Mouse (Mus musculus) hindbrain, embryonic 13.5 days (tissue): ENCODE results near the gene Kcnk7. TPM values are rescaled to one million over a fixed set of nuclear protein-coding genes. Genes with fewer than 3 reads are reported as not detected.

Source experiments
- ATAC-seq: fragments of 200-750 bp; cut with Nextera tagmentation; 2 replicates; pipeline ENCODE4 v1.8.0; 2017; ENCODE audit warnings: moderate TSS enrichment; ENCODE audit not compliant: low FRiP score
- H3K27ac ChIP-seq: fragments of 300-500 bp; sonication (generic); 2 replicates; pipeline ENCODE4 v1.5.1; 2015; ENCODE audit warnings: inconsistent platforms, mild to moderate bottlenecking, moderate library complexity
- H3K27me3 ChIP-seq: fragments of 300-500 bp; sonication (generic); 2 replicates; pipeline ENCODE4 v1.6.1; 2015; ENCODE audit warnings: mild to moderate bottlenecking, inconsistent platforms
- H3K36me3 ChIP-seq: fragments of 300-500 bp; sonication (generic); 2 replicates; pipeline ENCODE4 v1.6.1; 2015; ENCODE audit warnings: mild to moderate bottlenecking, inconsistent platforms
- H3K4me1 ChIP-seq: fragments of 300-500 bp; sonication (generic); replicated peaks from 2 replicates; pipeline ENCODE4 v1.6.1; 2015; ENCODE audit warnings: inconsistent platforms
- H3K4me2 ChIP-seq: fragments of 300-500 bp; sonication (generic); 2 replicates; pipeline ENCODE4 v1.6.1; 2015; ENCODE audit warnings: inconsistent platforms, mild to moderate bottlenecking, moderate library complexity
- H3K4me3 ChIP-seq: fragments of 300-500 bp; sonication (generic); 2 replicates; pipeline ENCODE4 v1.5.1; 2015; ENCODE audit warnings: mild to moderate bottlenecking, inconsistent platforms
- H3K9ac ChIP-seq: fragments of 300-500 bp; sonication (generic); 2 replicates; pipeline ENCODE4 v1.6.1; 2015; ENCODE audit warnings: mild to moderate bottlenecking, inconsistent platforms
- H3K9me3 ChIP-seq: fragments of 300-500 bp; sonication (generic); 2 replicates; pipeline ENCODE4 v1.6.1; 2016; ENCODE audit warnings: inconsistent platforms
- WGBS: fragments of 180-500 bp; shearing (Covaris S2); methylation state at CpG from one replicate; pipeline ENCODE4 v1.1.7; 2015; 5-methylcytosine and 5-hydroxymethylcytosine counted together
- microRNA-seq: library from miRNA; unstranded; fragments of <30 nt; microRNA quantifications from one replicate; pipeline ENCODE4, GENCODE M21; 2016
- polyA plus RNA-seq: library from polyadenylated mRNA; unstranded; fragments of >200 nt; fragmentation: Nextera tagmentation; extraction: Ambion mirVana; gene quantifications from 2 replicates; pipeline ENCODE4 v1.2.1, GENCODE M21; 2015

The Kcnk7 gene
- polyA plus RNA-seq, 1 experiment from 2014 or later, result 0.44 TPM

- H3K4me1 ChIP-seq, result peaks cover 52% of the 10 kb centered on the region
- 5% methylated on average over 36 of the region's 36 CpGs for WGBS
- peak overlapping the region; percentile 17 for H3K4me3 ChIP-seq
- H3K27ac ChIP-seq, result no peak overlapping the region
- peak overlapping the region; percentile 58 for H3K9ac ChIP-seq
- no peaks in the 10 kb centered on the region for H3K36me3 ChIP-seq
- H3K4me2 ChIP-seq, result peak overlapping the region; percentile 44
- no peak for ATAC-seq
- H3K9me3 ChIP-seq, result no peaks in the 10 kb centered on the region
- H3K27me3 ChIP-seq, result peaks cover 97% of the 10 kb centered on the region
These were observed 41.9 kb downstream of the Kcnk7 start for GRCm38 (mm10) chr19:5745756-5746710.

GRCm38 (mm10) chr19:5746907-5747363 lies 42.8 kb downstream of the Kcnk7 start:
- 21% methylated on average over 12 of the region's 12 CpGs for WGBS
- Histone ChIP-seq H3K4me2 (peak overlapping the region; percentile 9; the same call in 1 of the 2 replicates), H3K36me3 (no peaks in the 10 kb centered on the region), H3K4me1 (peaks cover 52% of the 10 kb centered on the region), H3K9ac (no peak overlapping the region), H3K27ac (no peak overlapping the region), H3K9me3 (no peaks in the 10 kb centered on the region), H3K4me3 (no peak overlapping the region), H3K27me3 (peaks cover 99% of the 10 kb centered on the region)
- ATAC-seq, result no peak

GRCm38 (mm10) chr19:5749476-5749875 lies 45.3 kb downstream of the Kcnk7 start:
- no peak overlapping the region for H3K4me2 ChIP-seq
- H3K9ac ChIP-seq, result no peak overlapping the region
- WGBS, result 87% methylated on average over 6 of the region's 6 CpGs
- ATAC-seq, result no peak
- H3K27me3 ChIP-seq, result peaks cover 100% of the 10 kb centered on the region
- H3K4me1 ChIP-seq, result peaks cover 33% of the 10 kb centered on the region
- H3K36me3 ChIP-seq, result no peaks in the 10 kb centered on the region
- no peaks in the 10 kb centered on the region for H3K9me3 ChIP-seq
- H3K27ac ChIP-seq, result no peak overlapping the region
- no peak overlapping the region for H3K4me3 ChIP-seq

GRCm38 (mm10) chr19:5750951-5751350 lies 46.8 kb downstream of the Kcnk7 start:
- Histone ChIP-seq H3K36me3 (no peaks in the 10 kb centered on the region), H3K4me1 (peaks cover 25% of the 10 kb centered on the region), H3K4me3 (0 out of 2 replicates have a peak overlapping the region, but pooled peaks have one; percentile 1), H3K4me2 (no peak overlapping the region), H3K9ac (0 out of 2 replicates have a peak overlapping the region, but pooled peaks have one; percentile 9), H3K27me3 (peaks cover 100% of the 10 kb centered on the region), H3K27ac (no peak overlapping the region), H3K9me3 (no peaks in the 10 kb centered on the region)
- no peak for ATAC-seq
- WGBS, result 8% methylated on average over 22 of the region's 22 CpGs

- Histone ChIP-seq H3K36me3 (no peaks in the 10 kb centered on the region), H3K4me2 (0 out of 2 replicates have a peak overlapping the region, but pooled peaks have one; percentile 6), H3K27ac (no peak overlapping the region), H3K4me3 (no peak overlapping the region), H3K27me3 (peaks cover 100% of the 10 kb centered on the region), H3K9me3 (no peaks in the 10 kb centered on the region), H3K4me1 (peaks cover 20% of the 10 kb centered on the region), H3K9ac (no peak overlapping the region)
- 8% methylated on average over 20 of the region's 20 CpGs for WGBS
- ATAC-seq, result no peak
These were observed 47.6 kb downstream of the Kcnk7 start for GRCm38 (mm10) chr19:5751742-5752141.

GRCm38 (mm10) chr19:5756321-5756985 lies 52.3 kb downstream of the Kcnk7 start:
- Histone ChIP-seq H3K9me3 (no peaks in the 10 kb centered on the region), H3K9ac (peak overlapping the region; percentile 56), H3K4me2 (peak overlapping the region; percentile 33), H3K4me3 (peak overlapping the region; percentile 20; the same call in 1 of the 2 replicates), H3K36me3 (peaks cover 45% of the 10 kb centered on the region), H3K4me1 (peaks cover 19% of the 10 kb centered on the region), H3K27me3 (peaks cover 86% of the 10 kb centered on the region), H3K27ac (no peak overlapping the region)
- WGBS, result 9% methylated on average over 29 of the region's 29 CpGs
- ATAC-seq, result no peak

Small RNAs within 50 kb of the gene (microRNA-seq; reads per million reads assigned to microRNA genes)
- 1.4 reads per million for gene Mir6987

Other genes starting within 250 kb of the Kcnk7 start
- gene Ccdc85b, start 246.5 kb upstream of the Kcnk7 start, polyA plus RNA-seq, result 9.6 and 10.2 TPM in 2 replicates
- 169 and 179 TPM in 2 replicates for gene Fibp, start 243.8 kb upstream of the Kcnk7 start, polyA plus RNA-seq
- 5.0 and 5.8 TPM in 2 replicates for gene Ctsw, start 235.9 kb upstream of the Kcnk7 start, polyA plus RNA-seq
- 45.6 and 48.7 TPM in 2 replicates for gene Efemp2, start 230.4 kb upstream of the Kcnk7 start, polyA plus RNA-seq
- 42.6 and 49.7 TPM in 2 replicates for gene Mus81, start 216.0 kb upstream of the Kcnk7 start, polyA plus RNA-seq
- 3,676 and 3,692 TPM in 2 replicates for gene Cfl1, start 213.9 kb upstream of the Kcnk7 start, polyA plus RNA-seq
- 0.58 TPM in 1 of 2 replicates, not detected in the other for gene 1700020D05Rik, start 200.6 kb upstream of the Kcnk7 start, polyA plus RNA-seq
- 80.3 and 81.1 TPM in 2 replicates for gene Snx32, start 193.8 kb upstream of the Kcnk7 start, polyA plus RNA-seq
- gene Ovol1, start 143.7 kb upstream of the Kcnk7 start, polyA plus RNA-seq, result 0.21 TPM in 1 of 2 replicates, not detected in the other
- gene Ap5b1, start 136.3 kb upstream of the Kcnk7 start, polyA plus RNA-seq, result 2.2 and 2.9 TPM in 2 replicates
- gene Rnaseh2c, start 102.5 kb upstream of the Kcnk7 start, polyA plus RNA-seq, result 71.2 and 80.6 TPM in 2 replicates
- 77.2 and 79.7 TPM in 2 replicates for gene Kat5, start 94.1 kb upstream of the Kcnk7 start, polyA plus RNA-seq
- gene Rela, start 66.9 kb upstream of the Kcnk7 start, polyA plus RNA-seq, result 30.1 and 35.2 TPM in 2 replicates
- gene Sipa1, start 40.7 kb upstream of the Kcnk7 start, polyA plus RNA-seq, result 15.0 and 15.4 TPM in 2 replicates
- gene Map3k11, start 15.6 kb upstream of the Kcnk7 start, polyA plus RNA-seq, result 11.6 and 14.4 TPM in 2 replicates
- 21.3 and 24.4 TPM in 2 replicates for gene Pcnx3, start 15.5 kb upstream of the Kcnk7 start, polyA plus RNA-seq
- gene Ehbp1l1, start 21.9 kb downstream of the Kcnk7 start, polyA plus RNA-seq, result 6.7 and 10.1 TPM in 2 replicates
- gene Fam89b, start 25.3 kb downstream of the Kcnk7 start, polyA plus RNA-seq, result 184 and 187 TPM in 2 replicates
- 10.6 and 11.2 TPM in 2 replicates for gene Ltbp3, start 36.5 kb downstream of the Kcnk7 start, polyA plus RNA-seq
- gene Scyl1, start 67.1 kb downstream of the Kcnk7 start, polyA plus RNA-seq, result 67.6 and 72.4 TPM in 2 replicates
- 17.5 and 19.3 TPM in 2 replicates for gene Frmd8, start 170.9 kb downstream of the Kcnk7 start, polyA plus RNA-seq
- 2.6 and 2.8 TPM in 2 replicates for gene Slc25a45, start 173.4 kb downstream of the Kcnk7 start, polyA plus RNA-seq
- 15.2 and 15.9 TPM in 2 replicates for gene Tigd3, start 189.8 kb downstream of the Kcnk7 start, polyA plus RNA-seq
- gene Dpf2, start 208.6 kb downstream of the Kcnk7 start, polyA plus RNA-seq, result 128 and 137 TPM in 2 replicates
- gene Cdc42ep2, start 220.4 kb downstream of the Kcnk7 start, polyA plus RNA-seq, result 11.5 and 12.4 TPM in 2 replicates